Mouse (Mus musculus) cerebellum, adult 2 months (tissue): ENCODE data around the gene Ptprf.

Experiments used
- CTCF ChIP-seq: fragments of 200-500 bp; IDR thresholded peaks from 2 replicates; pipeline ENCODE4 v1.5.1; 2011; ENCODE audit warnings: low read depth, mild to moderate bottlenecking, control low read depth, low read length, moderate library complexity, borderline replicate concordance; ENCODE audit not compliant: insufficient read depth
- POLR2A ChIP-seq: fragments of 200-500 bp; IDR thresholded peaks from 2 replicates; pipeline ENCODE4 v1.6.1; 2011; ENCODE audit warnings: low read length, control low read depth, borderline replicate concordance; ENCODE audit not compliant: insufficient read depth

GRCm38 (mm10) chr4:118273998-118274397 is 17.2 kb downstream of the Ptprf start:
- TF ChIP-seq CTCF: no peak
- no peak for TF ChIP-seq POLR2A
